Mouse (Mus musculus): Measurements from ENCODE around the gene Abca12. TPM values are rescaled to one million over a fixed set of nuclear protein-coding genes. Genes with fewer than 3 reads are reported as not detected.

Abca12 gene
- total and polyA plus RNA-seq, 3 experiments: 0.04 to 0.16 (median 0.08) TPM

DNA sequence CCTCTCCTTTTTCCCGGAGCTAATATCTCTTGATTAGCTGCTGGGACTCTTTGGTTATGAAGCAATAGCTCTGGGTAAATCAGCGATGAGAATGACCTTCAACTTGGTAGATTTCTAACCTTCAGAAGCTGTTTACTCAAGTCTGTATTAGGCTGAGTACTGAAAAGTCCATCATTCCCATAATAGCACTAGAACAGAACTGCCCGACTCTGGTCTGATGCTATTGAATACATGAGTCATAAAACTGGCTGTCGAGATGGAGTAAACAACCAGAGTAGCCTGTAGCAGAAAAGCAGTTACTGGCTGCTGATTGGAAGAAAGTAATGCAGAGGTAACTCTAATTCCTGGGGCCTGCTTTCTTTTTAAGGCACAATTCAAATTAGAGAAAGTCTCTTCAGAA lies 211.1 kb downstream of the Abca12 start:
- in situ Hi-C loops (cut with MboI; ENCODE audit: low pct_ligation_motif_present, low pct_unique_long_range_greater_than_20kb, low sequenced_read_pairs): no loop called here
- DNase-seq (ENCODE audit: extremely low read depth): no peak
- no peaks in the 10 kb centered on the region for H3K27me3 ChIP-seq (replicated peaks)
- H3K4me1 ChIP-seq (ENCODE audit: control insufficient read depth in 1 of 2, insufficient read depth in 2 of 2): no peaks in the 10 kb centered on the region
- dilution Hi-C loops (cut with MboI; ENCODE audit: extremely low pct_ligation_motif_present, extremely low pct_unique_long_range_greater_than_20kb, low sequenced_read_pairs): no loop called here
- H3K36me3 ChIP-seq (replicated peaks in 1 of 2; ENCODE audit: control insufficient read depth in 1 of 2, insufficient read depth in 1 of 2, low read length in 1 of 2): no peaks in the 10 kb centered on the region
- no peak for TF ChIP-seq TCF12 (IDR thresholded peaks at IDR 0.05; ENCODE audit: low read depth, low read length)
- TF ChIP-seq GABPA (IDR thresholded peaks at IDR 0.05; ENCODE audit: insufficient replicate concordance, low read depth, low read length): no peak
- TF ChIP-seq MAZ (IDR thresholded peaks at IDR 0.05; ENCODE audit: low read depth, low read length): no peak
- TF ChIP-seq IRF4 (IDR thresholded peaks at IDR 0.05; ENCODE audit: low read depth, low read length): no peak
- TF ChIP-seq CHD2 (IDR thresholded peaks at IDR 0.05; ENCODE audit: low read length): no peak
- TF ChIP-seq SMC3 (IDR thresholded peaks at IDR 0.05; ENCODE audit: low read depth, low read length): no peak
- no peak for TF ChIP-seq MYC (IDR thresholded peaks at IDR 0.05; ENCODE audit: low read depth, low read length)
- no peak for TF ChIP-seq USF2 (conservative IDR thresholded peaks at IDR 0.05; ENCODE audit: low read depth, low read length)
- no peaks in the 10 kb centered on the region for H3K79me2 ChIP-seq (replicated peaks; ENCODE audit: control insufficient read depth, extremely low read depth, insufficient read depth, poor library complexity, severe bottlenecking)
- H3K9me3 ChIP-seq (replicated peaks; ENCODE audit: low read length): no peaks in the 10 kb centered on the region
- no peak overlapping the region for H3K9ac ChIP-seq (ENCODE audit: insufficient read depth, low read depth)
- no peak overlapping the region for H3K27ac ChIP-seq (ENCODE audit: insufficient read depth, low read depth)
- H3K4me2 ChIP-seq (ENCODE audit: insufficient read depth, low read depth, poor library complexity, severe bottlenecking): no peak overlapping the region
- no peak overlapping the region for H3K4me3 ChIP-seq (replicated peaks in 1 of 3; ENCODE audit: low read depth in 2 of 3, low read length in 2 of 3, poor library complexity in 1 of 3)

DNA sequence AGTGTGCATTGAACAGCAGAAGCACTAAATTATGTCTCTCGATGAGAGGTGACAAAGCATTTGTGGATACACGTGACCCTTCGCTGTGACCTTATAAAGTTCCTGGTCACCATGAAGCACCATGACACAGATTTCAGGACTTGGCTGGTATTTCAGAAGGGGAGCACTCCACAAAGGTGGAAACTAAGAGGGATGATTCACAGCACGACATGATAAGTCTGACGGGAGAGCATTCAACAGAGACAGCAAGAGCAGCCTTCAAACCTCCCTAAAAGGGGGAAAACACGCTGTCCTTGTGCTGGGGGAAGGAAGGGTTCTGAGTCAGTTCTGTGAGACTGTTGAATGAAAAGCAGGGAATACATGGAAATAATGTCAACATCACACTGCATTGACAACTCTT lies 218.5 kb downstream of the Abca12 start:
- dilution Hi-C loops (cut with MboI; ENCODE audit: extremely low pct_ligation_motif_present, extremely low pct_unique_long_range_greater_than_20kb, low sequenced_read_pairs) (no loop called here), in situ Hi-C loops (cut with MboI; ENCODE audit: low pct_ligation_motif_present, low pct_unique_long_range_greater_than_20kb, low sequenced_read_pairs) (no loop called here)
- no peaks in the 10 kb centered on the region for H3K36me3 ChIP-seq (replicated peaks in 1 of 2; ENCODE audit: control insufficient read depth in 1 of 2, insufficient read depth in 1 of 2, low read length in 1 of 2)
- H3K27me3 ChIP-seq (replicated peaks): no peaks in the 10 kb centered on the region
- H3K9ac ChIP-seq (ENCODE audit: insufficient read depth, low read depth): no peak overlapping the region
- H3K9me3 ChIP-seq (replicated peaks; ENCODE audit: low read length): peaks cover 3% of the 10 kb centered on the region
- no peaks in the 10 kb centered on the region for H3K79me2 ChIP-seq (replicated peaks; ENCODE audit: control insufficient read depth, extremely low read depth, insufficient read depth, poor library complexity, severe bottlenecking)
- H3K4me3 ChIP-seq (replicated peaks in 1 of 3; ENCODE audit: low read depth in 2 of 3, low read length in 2 of 3, poor library complexity in 1 of 3): no peak overlapping the region
- no peak overlapping the region for H3K27ac ChIP-seq (ENCODE audit: insufficient read depth, low read depth)
- TF ChIP-seq ZC3H11A (IDR thresholded peaks at IDR 0.05; ENCODE audit: low read depth, low read length) (no peak), UBTF (IDR thresholded peaks at IDR 0.05; ENCODE audit: low read depth, low read length) (no peak), PAX5 (IDR thresholded peaks at IDR 0.05; ENCODE audit: low read length) (no peak), TBP (conservative IDR thresholded peaks at IDR 0.05; ENCODE audit: low read depth, low read length) (no peak)
- no peaks in the 10 kb centered on the region for H3K4me1 ChIP-seq (ENCODE audit: control insufficient read depth in 1 of 2, insufficient read depth in 2 of 2)
- H3K4me2 ChIP-seq (ENCODE audit: insufficient read depth, low read depth, poor library complexity, severe bottlenecking): no peak overlapping the region
- DNase-seq (ENCODE audit: extremely low read depth): no peak

DNA sequence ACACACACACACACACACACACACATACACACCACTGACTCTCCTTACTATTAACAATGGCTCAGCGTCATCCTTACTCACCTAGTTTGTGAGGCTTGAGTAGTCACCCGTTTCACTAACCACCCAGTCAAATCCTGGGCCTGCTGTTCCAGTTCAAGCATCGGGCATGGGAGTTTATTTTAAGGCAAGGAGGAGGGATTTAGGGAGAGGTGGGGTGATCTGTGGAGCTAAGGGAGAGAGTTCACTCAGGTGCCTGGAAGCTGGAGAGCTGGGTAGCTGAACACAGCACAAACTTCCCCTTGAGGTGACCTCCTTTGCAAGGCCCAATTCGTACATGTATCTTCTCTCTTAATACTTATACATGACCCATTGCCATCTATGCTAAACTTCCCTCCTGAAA lies 219.4 kb downstream of the Abca12 start:
- TF ChIP-seq MAX (IDR thresholded peaks at IDR 0.05; ENCODE audit: low read length): no peak
- TF ChIP-seq GABPA (IDR thresholded peaks at IDR 0.05; ENCODE audit: insufficient replicate concordance, low read depth, low read length): no peak
- TF ChIP-seq ZMIZ1 (IDR thresholded peaks at IDR 0.05; ENCODE audit: low read depth, low read length): no peak
- no peak for TF ChIP-seq BHLHE40 (IDR thresholded peaks at IDR 0.05; ENCODE audit: low read depth, low read length)
- no peak for TF ChIP-seq EP300 (IDR thresholded peaks at IDR 0.05; ENCODE audit: low read length)
- in situ Hi-C loops (cut with MboI; ENCODE audit: low pct_ligation_motif_present, low pct_unique_long_range_greater_than_20kb, low sequenced_read_pairs) (no loop called here), dilution Hi-C loops (cut with MboI; ENCODE audit: extremely low pct_ligation_motif_present, extremely low pct_unique_long_range_greater_than_20kb, low sequenced_read_pairs) (no loop called here)
- H3K27me3 ChIP-seq (replicated peaks): no peaks in the 10 kb centered on the region
- H3K9ac ChIP-seq (ENCODE audit: insufficient read depth, low read depth): no peak overlapping the region
- H3K4me3 ChIP-seq (replicated peaks in 1 of 3; ENCODE audit: low read depth in 2 of 3, low read length in 2 of 3, poor library complexity in 1 of 3): no peak overlapping the region
- no peaks in the 10 kb centered on the region for H3K79me2 ChIP-seq (replicated peaks; ENCODE audit: control insufficient read depth, extremely low read depth, insufficient read depth, poor library complexity, severe bottlenecking)
- H3K4me2 ChIP-seq (ENCODE audit: insufficient read depth, low read depth, poor library complexity, severe bottlenecking): no peak overlapping the region
- H3K4me1 ChIP-seq (ENCODE audit: control insufficient read depth in 1 of 2, insufficient read depth in 2 of 2): peaks cover 0 to 2% of the 10 kb centered on the region in 2 experiments; a peak in 1 of 4 replicates
- no peaks in the 10 kb centered on the region for H3K36me3 ChIP-seq (replicated peaks in 1 of 2; ENCODE audit: control insufficient read depth in 1 of 2, insufficient read depth in 1 of 2, low read length in 1 of 2)
- peaks cover 3% of the 10 kb centered on the region for H3K9me3 ChIP-seq (replicated peaks; ENCODE audit: low read length)
- no peak overlapping the region for H3K27ac ChIP-seq (ENCODE audit: insufficient read depth, low read depth)
- DNase-seq (ENCODE audit: extremely low read depth): no peak

Data from CH12.LX (cell line).